Mouse (Mus musculus): ENCODE measurements at regions not wholly inside any gene's neighbourhood (a gene's known extent, or its start where the extent isn't known, plus 50 kb on each side); places are given as distances from the start of the nearest gene placed in this dataset.

DNA sequence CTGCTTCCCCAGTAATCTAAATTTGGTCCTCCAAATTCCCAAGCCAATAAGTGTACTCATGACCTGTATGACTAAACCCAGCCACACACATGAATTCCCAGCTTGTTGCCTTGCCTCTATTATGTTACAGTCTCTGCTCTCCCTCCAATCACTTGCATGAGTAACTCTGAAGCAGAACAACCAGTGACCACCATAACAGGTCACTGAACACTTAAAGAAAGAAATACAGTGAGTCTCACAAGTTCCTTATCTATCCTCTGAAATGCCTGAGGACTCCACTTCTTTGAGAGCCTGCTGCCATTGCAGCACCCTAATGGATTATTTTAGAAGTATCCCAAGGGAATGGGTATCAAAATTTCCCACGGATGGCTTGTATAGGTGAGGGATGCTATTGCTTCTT, 909.7 kb downstream of the Sorcs3 start:
- Histone ChIP-seq H3K36me3 (no peaks in the 10 kb centered on the region), H3K4me1 (no peaks in the 10 kb centered on the region), H3K4me3 (no peak overlapping the region), H3K4me2 (replicated peaks) (no peak overlapping the region), H3K9ac (no peak overlapping the region), H3K27ac (no peak overlapping the region), H3K27me3 (no peaks in the 10 kb centered on the region), H3K9me3 (replicated peaks) (no peaks in the 10 kb centered on the region)
- 38% methylated on average over 1 of the region's 1 CpGs for WGBS
- no peak for ATAC-seq (ENCODE audit: low FRiP score)

GRCm38 (mm10) chr19:49131664-49132063, 925.8 kb downstream of the Sorcs3 start:
- no peaks in the 10 kb centered on the region for H3K27me3 ChIP-seq
- 24% methylated on average over 4 of the region's 4 CpGs for WGBS
- H3K4me1 ChIP-seq: 0 out of 2 replicates have a peak, but pooled peaks cover 5% of the 10 kb centered on the region
- H3K27ac ChIP-seq: 0 out of 2 replicates have a peak overlapping the region, but pooled peaks have one; percentile 8
- H3K9ac ChIP-seq: no peak overlapping the region
- no peaks in the 10 kb centered on the region for H3K36me3 ChIP-seq
- no peaks in the 10 kb centered on the region for H3K9me3 ChIP-seq (replicated peaks)
- no peak overlapping the region for H3K4me2 ChIP-seq (replicated peaks)
- ATAC-seq (ENCODE audit: low FRiP score): no peak
- no peak overlapping the region for H3K4me3 ChIP-seq

GRCm38 (mm10) chr19:49172078-49172477, 966.3 kb downstream of the Sorcs3 start:
- WGBS: 87% methylated on average over 2 of the region's 2 CpGs
- no peak for ATAC-seq (ENCODE audit: low FRiP score)
- no peaks in the 10 kb centered on the region for H3K27me3 ChIP-seq
- H3K27ac ChIP-seq: no peak overlapping the region
- H3K4me3 ChIP-seq: no peak overlapping the region
- H3K4me1 ChIP-seq: no peaks in the 10 kb centered on the region
- H3K9me3 ChIP-seq (replicated peaks): no peaks in the 10 kb centered on the region
- H3K36me3 ChIP-seq: no peaks in the 10 kb centered on the region
- no peak overlapping the region for H3K4me2 ChIP-seq (replicated peaks)
- no peak overlapping the region for H3K9ac ChIP-seq

- Histone ChIP-seq H3K9ac (no peak overlapping the region), H3K9me3 (replicated peaks) (no peaks in the 10 kb centered on the region), H3K4me1 (no peaks in the 10 kb centered on the region), H3K27ac (no peak overlapping the region), H3K4me2 (replicated peaks) (no peak overlapping the region), H3K4me3 (no peak overlapping the region), H3K27me3 (no peaks in the 10 kb centered on the region), H3K36me3 (no peaks in the 10 kb centered on the region)
- 83% methylated on average over 3 of the region's 3 CpGs for WGBS
- no peak for ATAC-seq (ENCODE audit: low FRiP score)
These were observed 1002.1 kb downstream of the Sorcs3 start for GRCm38 (mm10) chr19:49207971-49208370.

- no peak overlapping the region for H3K4me2 ChIP-seq (replicated peaks)
- no peaks in the 10 kb centered on the region for H3K27me3 ChIP-seq
- no peaks in the 10 kb centered on the region for H3K36me3 ChIP-seq
- 60% methylated on average over 2 of the region's 2 CpGs for WGBS
- no peak for ATAC-seq (ENCODE audit: low FRiP score)
- H3K4me3 ChIP-seq: no peak overlapping the region
- H3K9me3 ChIP-seq (replicated peaks): no peaks in the 10 kb centered on the region
- no peak overlapping the region for H3K9ac ChIP-seq
- no peaks in the 10 kb centered on the region for H3K4me1 ChIP-seq
- H3K27ac ChIP-seq: no peak overlapping the region
These were observed 1036.8 kb downstream of the Sorcs3 start for GRCm38 (mm10) chr19:49242601-49243000.

DNA sequence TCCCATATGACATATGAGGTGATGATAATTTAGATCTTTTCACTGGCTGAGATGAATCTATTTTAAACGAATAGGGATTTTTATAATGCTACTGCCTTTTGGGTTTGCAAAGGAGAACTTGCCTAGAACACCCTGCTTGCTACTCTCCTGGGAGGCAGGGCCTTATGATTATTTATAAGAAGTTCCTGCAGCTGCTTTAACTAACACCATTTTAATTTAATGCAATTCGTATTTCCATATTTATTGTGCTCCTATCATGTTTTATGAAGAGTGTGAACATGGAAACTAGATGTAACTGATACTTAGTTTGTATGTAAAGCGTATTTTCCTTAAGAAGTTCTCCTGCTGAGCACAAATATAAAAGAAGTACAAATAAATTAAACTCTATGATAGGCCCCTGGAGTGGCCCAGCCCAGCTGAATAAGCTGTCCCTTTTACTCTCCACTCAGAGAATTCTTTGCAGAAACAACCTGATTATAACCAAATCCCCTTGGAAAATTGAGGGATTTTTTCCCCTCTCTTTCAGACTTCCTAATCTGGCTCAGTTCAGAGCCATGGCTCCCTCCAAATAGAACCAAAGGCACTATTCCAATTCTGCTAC, 1039.4 kb downstream of the Sorcs3 start:
- Histone ChIP-seq H3K9me3 (replicated peaks) (no peaks in the 10 kb centered on the region), H3K36me3 (no peaks in the 10 kb centered on the region), H3K27ac (no peak overlapping the region), H3K9ac (no peak overlapping the region), H3K4me2 (replicated peaks) (no peak overlapping the region), H3K27me3 (no peaks in the 10 kb centered on the region), H3K4me3 (no peak overlapping the region), H3K4me1 (no peaks in the 10 kb centered on the region)
- ATAC-seq (ENCODE audit: low FRiP score): no peak
- 53% methylated on average over 3 of the region's 3 CpGs for WGBS

GRCm38 (mm10) chr19:49264616-49265015, 1058.8 kb downstream of the Sorcs3 start:
- H3K9ac ChIP-seq: no peak overlapping the region
- 72% methylated on average over 1 of the region's 1 CpGs for WGBS
- H3K4me2 ChIP-seq (replicated peaks): no peak overlapping the region
- ATAC-seq (ENCODE audit: low FRiP score): no peak
- H3K27me3 ChIP-seq: no peaks in the 10 kb centered on the region
- no peaks in the 10 kb centered on the region for H3K36me3 ChIP-seq
- no peaks in the 10 kb centered on the region for H3K9me3 ChIP-seq (replicated peaks)
- H3K27ac ChIP-seq: no peak overlapping the region
- H3K4me1 ChIP-seq: no peaks in the 10 kb centered on the region
- no peak overlapping the region for H3K4me3 ChIP-seq

- H3K27me3 ChIP-seq: no peaks in the 10 kb centered on the region
- no peaks in the 10 kb centered on the region for H3K4me1 ChIP-seq
- no peak overlapping the region for H3K27ac ChIP-seq
- no peak overlapping the region for H3K4me3 ChIP-seq
- no peak for ATAC-seq (ENCODE audit: low FRiP score)
- 70% methylated on average over 8 of the region's 8 CpGs for WGBS
- H3K4me2 ChIP-seq (replicated peaks): no peak overlapping the region
- no peak overlapping the region for H3K9ac ChIP-seq
- no peaks in the 10 kb centered on the region for H3K9me3 ChIP-seq (replicated peaks)
- no peaks in the 10 kb centered on the region for H3K36me3 ChIP-seq
These were observed 1062.1 kb downstream of the Sorcs3 start for GRCm38 (mm10) chr19:49267864-49268480.

- no peak for ATAC-seq (ENCODE audit: low FRiP score)
- no peaks in the 10 kb centered on the region for H3K9me3 ChIP-seq (replicated peaks)
- H3K27ac ChIP-seq: no peak overlapping the region
- H3K4me3 ChIP-seq: no peak overlapping the region
- H3K4me1 ChIP-seq: 0 out of 2 replicates have a peak, but pooled peaks cover 2% of the 10 kb centered on the region
- H3K9ac ChIP-seq: no peak overlapping the region
- WGBS: 45% methylated on average over 8 of the region's 8 CpGs
- no peaks in the 10 kb centered on the region for H3K27me3 ChIP-seq
- H3K4me2 ChIP-seq (replicated peaks): no peak overlapping the region
- no peaks in the 10 kb centered on the region for H3K36me3 ChIP-seq
These were observed 1076.9 kb downstream of the Sorcs3 start for GRCm38 (mm10) chr19:49282626-49283261.

GRCm38 (mm10) chr19:49294980-49295379, 1089.2 kb downstream of the Sorcs3 start:
- Histone ChIP-seq H3K9me3 (replicated peaks) (no peaks in the 10 kb centered on the region), H3K4me3 (no peak overlapping the region), H3K27ac (no peak overlapping the region), H3K36me3 (no peaks in the 10 kb centered on the region), H3K9ac (no peak overlapping the region), H3K27me3 (no peaks in the 10 kb centered on the region), H3K4me1 (peaks cover 4% of the 10 kb centered on the region), H3K4me2 (replicated peaks) (no peak overlapping the region)
- WGBS: 79% methylated on average over 2 of the region's 2 CpGs
- no peak for ATAC-seq (ENCODE audit: low FRiP score)

- no peak overlapping the region for H3K9ac ChIP-seq
- no peaks in the 10 kb centered on the region for H3K27me3 ChIP-seq
- no peak overlapping the region for H3K27ac ChIP-seq
- H3K4me1 ChIP-seq: peaks cover 4% of the 10 kb centered on the region
- no peaks in the 10 kb centered on the region for H3K36me3 ChIP-seq
- no peak overlapping the region for H3K4me2 ChIP-seq (replicated peaks)
- peak; percentile 58; the same call in 1 of the 2 replicates for ATAC-seq (ENCODE audit: low FRiP score)
- no peak overlapping the region for H3K4me3 ChIP-seq
- no peaks in the 10 kb centered on the region for H3K9me3 ChIP-seq (replicated peaks)
- 27% methylated on average over 10 of the region's 10 CpGs for WGBS
These were observed 1093.8 kb downstream of the Sorcs3 start for GRCm38 (mm10) chr19:49299351-49300271.

All from hindbrain, embryonic 12.5 days (tissue).